Mouse (Mus musculus) cortical plate, adult 2 months (tissue): Measurements from ENCODE around the gene Satb1.

Experiments
- CTCF ChIP-seq: fragments of 200-500 bp; IDR thresholded peaks from 2 replicates; pipeline ENCODE4 v1.5.1; 2011; ENCODE audit warnings: mild to moderate bottlenecking, control low read depth, low read length; ENCODE audit not compliant: insufficient read depth; ENCODE audit errors: extremely low read depth
- POLR2A ChIP-seq: fragments of 200-500 bp; IDR thresholded peaks from 2 replicates; pipeline ENCODE4 v1.6.1; 2011; ENCODE audit warnings: mild to moderate bottlenecking, low read length, control low read depth; ENCODE audit not compliant: insufficient read depth; ENCODE audit errors: extremely low read depth

- TF ChIP-seq POLR2A (no peak), CTCF (no peak)
Measured at GRCm38 (mm10) chr17:51811086-51811868, 21.8 kb downstream of the Satb1 start.
